Mouse (Mus musculus) kidney, adult 11 months (tissue): ENCODE results near the gene Atp5g2.
A peak's percentile ranks its signal among the peaks of the same experiment; 100 is the strongest.
"Not testable (repeated sequence)": the region's sequence is repeated elsewhere in the genome, so short reads cannot be mapped to it uniquely, and the experiment has no call there.

Experiments
- DNase-seq: peaks from one replicate; pipeline ENCODE4 v3.0.0; 2022

Gene Atp5g2

GRCm38 (mm10) chr15:102665494-102665893, 6.7 kb downstream of the Atp5g2 start:
- peak; percentile 25 for DNase-seq

GRCm38 (mm10) chr15:102663825-102664224, 8.3 kb downstream of the Atp5g2 start:
- no peak for DNase-seq

GRCm38 (mm10) chr15:102662601-102663000, 9.6 kb downstream of the Atp5g2 start:
- not testable (repeated sequence) for DNase-seq

GRCm38 (mm10) chr15:102657926-102658381, 14.2 kb downstream of the Atp5g2 start:
- no peak for DNase-seq

- no peak for DNase-seq
Measured at GRCm38 (mm10) chr15:102656658-102657057, 15.5 kb downstream of the Atp5g2 start.

GRCm38 (mm10) chr15:102651928-102652660, 20.1 kb downstream of the Atp5g2 start:
- DNase-seq, result not testable (repeated sequence)

GRCm38 (mm10) chr15:102651107-102651506, 21.0 kb downstream of the Atp5g2 start:
- DNase-seq, result no peak

- no peak for DNase-seq
Measured at GRCm38 (mm10) chr15:102635817-102636216, 36.3 kb downstream of the Atp5g2 start.

- no peak for DNase-seq
Measured at GRCm38 (mm10) chr15:102634684-102635083, 37.5 kb downstream of the Atp5g2 start.

GRCm38 (mm10) chr15:102625687-102626055, 46.5 kb downstream of the Atp5g2 start:
- DNase-seq, result no peak

- DNase-seq, result peak; percentile 99
Measured at GRCm38 (mm10) chr15:102624970-102625686, 47.0 kb downstream of the Atp5g2 start, which contains the start of the genes Gm28047 and Atf7. TSS of gene Gm28047 (minus strand) at chr15:102625067. TSS of gene Atf7 (minus strand) at chr15:102625464.

GRCm38 (mm10) chr15:102624291-102624969, 47.7 kb downstream of the Atp5g2 start:
- DNase-seq, result no peak

- DNase-seq, result no peak
Measured at GRCm38 (mm10) chr15:102623121-102623520, 49.0 kb downstream of the Atp5g2 start.

- no peak for DNase-seq
Measured at GRCm38 (mm10) chr15:102622536-102622935, 49.6 kb downstream of the Atp5g2 start.

GRCm38 (mm10) chr15:102620765-102621164, 51.4 kb downstream of the Atp5g2 start:
- no peak for DNase-seq

GRCm38 (mm10) chr15:102619486-102619885, 52.7 kb downstream of the Atp5g2 start:
- DNase-seq, result no peak

GRCm38 (mm10) chr15:102617654-102618053, 54.5 kb downstream of the Atp5g2 start:
- DNase-seq, result no peak

GRCm38 (mm10) chr15:102616174-102616573, 56.0 kb downstream of the Atp5g2 start:
- no peak for DNase-seq

GRCm38 (mm10) chr15:102614224-102614623, 57.9 kb downstream of the Atp5g2 start:
- no peak for DNase-seq

GRCm38 (mm10) chr15:102612966-102613365, 59.2 kb downstream of the Atp5g2 start:
- DNase-seq, result no peak
